Mouse (Mus musculus) bone marrow macrophage, adult 2 months (primary cell): ENCODE data around the gene Pip5k1b.

Experiments
- CTCF ChIP-seq: IDR thresholded peaks from 2 replicates; pipeline ENCODE4 v1.5.1; 2012; ENCODE audit warnings: low read depth, mild to moderate bottlenecking, low read length, moderate library complexity
- POLR2A ChIP-seq: IDR thresholded peaks from 2 replicates; pipeline ENCODE4 v1.6.1; 2012; ENCODE audit warnings: mild to moderate bottlenecking, low read depth, low read length, borderline replicate concordance

DNA sequence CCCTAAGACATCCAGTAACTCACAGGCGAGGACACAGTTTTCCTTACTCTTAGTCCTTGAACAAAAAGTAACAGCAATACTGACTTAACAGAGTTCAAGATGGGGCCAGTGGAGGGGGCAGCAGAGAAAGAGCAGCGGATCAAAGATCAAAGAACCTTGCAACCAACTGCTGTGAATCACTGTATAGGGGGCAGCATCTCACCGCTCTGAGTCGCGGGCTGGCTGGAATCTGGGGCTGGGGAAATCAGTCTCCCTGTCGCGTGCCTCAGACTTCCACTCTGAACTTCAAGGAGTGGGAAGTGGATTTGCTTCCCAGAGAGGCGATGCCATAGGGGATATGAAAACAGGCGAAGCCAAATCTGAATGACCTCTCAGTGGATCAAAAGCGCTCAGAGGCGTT is 1.8 kb upstream of the Pip5k1b start:
- TF ChIP-seq CTCF (no peak), POLR2A (no peak)
